Comparison of ENCODE assay signal across 10 mouse cellular contexts in the genomic region with DNA sequence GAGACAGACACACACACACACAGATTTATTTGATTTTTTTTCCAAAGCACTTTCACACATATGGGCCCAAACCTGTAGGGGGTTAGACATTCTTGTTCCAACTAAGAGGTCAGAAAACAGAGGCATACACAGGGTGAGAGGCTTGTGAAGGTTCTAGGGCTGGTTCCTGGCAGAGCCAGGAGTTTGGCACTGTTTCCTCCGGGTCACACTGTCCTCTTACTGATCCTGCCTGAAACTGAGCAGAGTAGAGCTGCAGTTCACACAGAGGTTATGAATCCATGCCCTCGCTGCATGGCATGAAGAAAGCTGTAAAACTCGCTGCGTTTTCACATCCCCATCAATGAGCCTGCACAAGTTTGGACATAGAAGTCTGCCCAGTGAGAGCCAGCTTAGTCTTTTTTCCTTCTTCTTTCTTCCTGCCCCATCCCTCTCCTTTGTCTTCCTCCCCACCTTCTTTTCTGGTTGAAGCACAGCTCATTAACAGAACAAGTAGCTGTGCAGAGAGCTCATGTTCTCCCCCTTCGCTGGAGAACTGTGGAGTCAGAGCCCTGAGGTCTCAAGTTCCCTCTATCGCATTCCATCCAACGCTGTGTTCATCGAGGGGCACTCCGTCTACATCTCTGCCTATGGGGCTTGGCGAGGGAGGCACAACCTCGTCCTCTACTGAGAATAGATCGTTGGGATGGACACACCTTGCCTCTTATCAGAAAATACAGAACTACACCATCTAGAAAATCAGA. TPM values are rescaled to one million over a fixed set of nuclear protein-coding genes. Genes with fewer than 3 reads are reported as not detected.
DNase-seq lines count a peak whose midpoint lies in the region; ATAC-seq and TF ChIP-seq lines count a peak whose summit lies in the region.
"Had no signal": no experiment of that assay in that cellular context is flagged by ENCODE, and none has a peak within 500 bp of the region (broad histone marks: within the 10 kb centered on the region; RNA-seq: fewer than 3 reads in every experiment).

No protein-coding gene starts in this region.

- no peak overlapping the region for H3K9ac ChIP-seq in forebrain, embryonic 12.5 days
- H3K9ac ChIP-seq in liver, adult 2 months (ENCODE audit: low read depth, low read length), result no peak overlapping the region
- no peak overlapping the region for H3K9ac ChIP-seq in forebrain, postnatal 0 days
- peak overlapping the region; percentile 28; the same call in 1 of the 2 replicates for H3K9ac ChIP-seq in limb, embryonic 14.5 days (ENCODE audit: low read depth, low read length, severe bottlenecking)

- no peak for TF ChIP-seq CTCF in liver, adult 2 months (IDR thresholded peaks at IDR 0.05; ENCODE audit: low read depth, low read length)
- TF ChIP-seq CTCF in forebrain, postnatal 0 days (IDR thresholded peaks at IDR 0.05; ENCODE audit: low read depth), result no peak

- H3K9me3 ChIP-seq in forebrain, embryonic 10.5 days, result no peaks in the 10 kb centered on the region
- no peaks in the 10 kb centered on the region for H3K9me3 ChIP-seq in forebrain, embryonic 12.5 days
- no peaks in the 10 kb centered on the region for H3K9me3 ChIP-seq in forebrain, postnatal 0 days (ENCODE audit: low read length)
- H3K9me3 ChIP-seq in limb, embryonic 14.5 days (ENCODE audit: control insufficient read depth, low read length), result no peaks in the 10 kb centered on the region

- no peaks in the 10 kb centered on the region for H3K79me2 ChIP-seq in liver, adult 2 months (ENCODE audit: control insufficient read depth, insufficient read depth, low read length)

- H3K27ac ChIP-seq in forebrain, embryonic 10.5 days, result peak overlapping the region; percentile 62
- no peak overlapping the region for H3K27ac ChIP-seq in forebrain, embryonic 12.5 days
- H3K27ac ChIP-seq in liver, adult 2 months (replicated peaks; ENCODE audit: insufficient read depth, low read depth, low read length), result no peak overlapping the region
- peak overlapping the region; percentile 55; the same call in 1 of the 2 replicates for H3K27ac ChIP-seq in forebrain, postnatal 0 days (ENCODE audit: low read depth, low read length)
- H3K27ac ChIP-seq in limb, embryonic 14.5 days (replicated peaks; ENCODE audit: low read depth, low read length), result peak overlapping the region; percentile 63; the same call in 1 of the 2 replicates

- WGBS in forebrain, embryonic 10.5 days, result 57% methylated on average over 12 of the region's 12 CpGs
- WGBS in forebrain, embryonic 12.5 days, result 48% methylated on average over 12 of the region's 12 CpGs
- 62% methylated on average over 12 of the region's 12 CpGs for WGBS in liver, adult 2 months
- WGBS in forebrain, postnatal 0 days, result 41% methylated on average over 12 of the region's 12 CpGs
- WGBS in limb, embryonic 14.5 days, result 32% methylated on average over 12 of the region's 12 CpGs

- no peak for DNase-seq in forebrain, embryonic 10.5 days (ENCODE audit: extremely low spot score, low spot score)
- DNase-seq in liver, adult 2 months (ENCODE audit: extremely low read depth, low read depth, low spot score), result peak; percentile 63
- no peak for DNase-seq in liver
- peak; percentile 24 for DNase-seq in forebrain, postnatal 0 days
- peak; percentile 42 for DNase-seq in limb, embryonic 14.5 days (ENCODE audit: low spot score)
- no peak for DNase-seq in retina, embryonic 14.5 days (ENCODE audit: low spot score)
- DNase-seq in layer of hippocampus, adult 11-12 months (ENCODE audit: low spot score), result no peak
- DNase-seq: cerebellum, adult 18-20 months had no signal

- no peak overlapping the region for H3K4me2 ChIP-seq in forebrain, embryonic 12.5 days
- no peak overlapping the region for H3K4me2 ChIP-seq in forebrain, postnatal 0 days (ENCODE audit: low read depth)
- no peak overlapping the region; the same call in 1 of the 2 replicates for H3K4me2 ChIP-seq in limb, embryonic 14.5 days (replicated peaks; ENCODE audit: low read depth, low read length, severe bottlenecking)
- H3K4me2 ChIP-seq: liver, embryonic 11.5 days had no signal

- no peak for ATAC-seq in forebrain, embryonic 12.5 days (ENCODE audit: low FRiP score)
- ATAC-seq in forebrain, postnatal 0 days, result peak; percentile 16; the same call in 1 of the 2 replicates
- ATAC-seq in limb, embryonic 14.5 days (ENCODE audit: low FRiP score, low read depth), result peak; percentile 48; the same call in 1 of the 2 replicates

- peaks cover 27% of the 10 kb centered on the region for H3K4me1 ChIP-seq in forebrain, embryonic 10.5 days
- H3K4me1 ChIP-seq in forebrain, embryonic 12.5 days, result peaks cover 23% of the 10 kb centered on the region
- H3K4me1 ChIP-seq in liver, adult 2 months (ENCODE audit: control insufficient read depth, insufficient read depth, low read length), result peaks cover 5% of the 10 kb centered on the region
- peaks cover 23% of the 10 kb centered on the region for H3K4me1 ChIP-seq in forebrain, postnatal 0 days (ENCODE audit: insufficient read depth)
- peaks cover 29% of the 10 kb centered on the region for H3K4me1 ChIP-seq in limb, embryonic 14.5 days (ENCODE audit: control insufficient read depth, insufficient read depth, low read length)

- peaks cover 35% of the 10 kb centered on the region for H3K27me3 ChIP-seq in forebrain, embryonic 10.5 days (ENCODE audit: poor library complexity, severe bottlenecking)
- peaks cover 20% of the 10 kb centered on the region for H3K27me3 ChIP-seq in forebrain, embryonic 12.5 days
- 0 out of 2 replicates have a peak, but pooled peaks cover 5% of the 10 kb centered on the region for H3K27me3 ChIP-seq in liver, adult 2 months (ENCODE audit: control insufficient read depth, insufficient read depth, low read length)
- no peaks in the 10 kb centered on the region for H3K27me3 ChIP-seq in forebrain, postnatal 0 days (ENCODE audit: insufficient read depth, low read length)
- no peaks in the 10 kb centered on the region for H3K27me3 ChIP-seq in limb, embryonic 14.5 days (ENCODE audit: control insufficient read depth, insufficient read depth, low read length)

- no peak overlapping the region for H3K4me3 ChIP-seq in forebrain, embryonic 10.5 days
- no peak overlapping the region for H3K4me3 ChIP-seq in forebrain, embryonic 12.5 days (replicated peaks)
- no peak overlapping the region for H3K4me3 ChIP-seq in liver, adult 2 months (ENCODE audit: insufficient read depth, low read depth, low read length)
- H3K4me3 ChIP-seq in forebrain, postnatal 0 days (ENCODE audit: low read depth, low read length), result no peak overlapping the region
- no peak overlapping the region for H3K4me3 ChIP-seq in limb, embryonic 14.5 days (replicated peaks; ENCODE audit: low read length)

- no peak for TF ChIP-seq POLR2A in liver, adult 2 months (IDR thresholded peaks at IDR 0.05; ENCODE audit: extremely low read depth, insufficient read depth, low read length)
- no peak for TF ChIP-seq POLR2A in limb, embryonic 14.5 days (IDR thresholded peaks at IDR 0.05; ENCODE audit: borderline replicate concordance, extremely low read depth, insufficient read depth, insufficient read length)

- no peaks in the 10 kb centered on the region for H3K36me3 ChIP-seq in forebrain, embryonic 10.5 days (replicated peaks)
- no peaks in the 10 kb centered on the region for H3K36me3 ChIP-seq in forebrain, embryonic 12.5 days (replicated peaks)
- H3K36me3 ChIP-seq in liver, adult 2 months (ENCODE audit: control insufficient read depth, insufficient read depth, low read length), result no peaks in the 10 kb centered on the region
- no peaks in the 10 kb centered on the region for H3K36me3 ChIP-seq in forebrain, postnatal 0 days (ENCODE audit: insufficient read depth)
- H3K36me3 ChIP-seq in limb, embryonic 14.5 days (ENCODE audit: control insufficient read depth, insufficient read depth, low read length), result no peaks in the 10 kb centered on the region

RNA-seq across cellular contexts. Expression of gene Car12, which starts 4.5 kb away (rescaled TPM):
- 6.8 and 7.4 TPM in 2 replicates for polyA plus RNA-seq in forebrain, embryonic 10.5 days (2016; fragmentation: Nextera tagmentation; extraction: Ambion mirVana)
- 0.91 and 1.6 TPM in 2 replicates for polyA plus RNA-seq in forebrain, embryonic 12.5 days (2016; fragmentation: Nextera tagmentation; extraction: Ambion mirVana)
- 0.34 TPM in 1 of 2 replicates, not detected in the other for total RNA-seq in liver, adult 2 months (2014; rRNA removed)
- 0.24 TPM in 1 of 2 replicates, not detected in the other for polyA plus RNA-seq in liver, adult 2 months (2012; rRNA removed)
- 3.6 and 6.1 TPM in 2 replicates for total RNA-seq in forebrain, postnatal 0 days (2014; rRNA removed)
- 3.5 and 5.3 TPM in 2 replicates for polyA plus RNA-seq in forebrain, postnatal 0 days (2015; fragmentation: Nextera tagmentation; extraction: Ambion mirVana)
- polyA plus RNA-seq in limb, embryonic 14.5 days (2012; rRNA removed), result 36.5 and 40.0 TPM in 2 replicates
- 15.8 and 17.8 TPM in 2 replicates for polyA plus RNA-seq in limb, embryonic 14.5 days (2014; fragmentation: Nextera tagmentation; extraction: Ambion mirVana)

Comparison
In these comparisons a context has a peak if more than half of its experiments do, and no peak if none do; other contexts are left out.
1. DNase-seq: peak in liver, adult 2 months (single experiment), forebrain, postnatal 0 days (single experiment) and limb, embryonic 14.5 days (single experiment); none in forebrain, embryonic 10.5 days (single experiment), liver (single experiment), retina, embryonic 14.5 days (single experiment) and layer of hippocampus, adult 11-12 months (single experiment).
2. H3K27ac ChIP-seq: peak in forebrain, embryonic 10.5 days (single experiment), forebrain, postnatal 0 days (single experiment) and limb, embryonic 14.5 days (single experiment); none in forebrain, embryonic 12.5 days (single experiment) and liver, adult 2 months (single experiment).